Mouse (Mus musculus) MEL (cell line): ENCODE measurements around the gene St3gal2. TPM values are rescaled to one million over a fixed set of nuclear protein-coding genes. Genes with fewer than 3 reads are reported as not detected.

Experiments
- DNase-seq: peaks from one replicate; pipeline ENCODE4 v3.0.0; 2011; ENCODE audit warnings: low read depth, low spot score
- H3K27ac ChIP-seq: 2 replicates; pipeline ENCODE4 v1.5.1; 2012; ENCODE audit warnings: low read depth, mild to moderate bottlenecking, control low read depth, low read length, moderate library complexity; ENCODE audit not compliant: control insufficient read depth
- H3K27me3 ChIP-seq, 2 experiments: fragments of 150-350 bp in 1 of 2; sonication (generic) in 1 of 2; 2 replicates each; pipeline ENCODE4 v1.6.1; 2012; ENCODE audit warnings: low read length in 2 of 2, mild to moderate bottlenecking in 2 of 2, improper control_type of control experiment in 1 of 2, moderate library complexity in 1 of 2; ENCODE audit not compliant: insufficient read depth in 2 of 2, control insufficient read depth in 1 of 2
- H3K36me3 ChIP-seq, 2 experiments: 2 replicates each; pipeline ENCODE4 v1.6.1; 2012 to 2014; ENCODE audit warnings: low read length in 2 of 2, improper control_type of control experiment in 1 of 2, inconsistent platforms in 1 of 2, mild to moderate bottlenecking in 1 of 2; ENCODE audit not compliant: insufficient read depth in 2 of 2, control insufficient read depth in 1 of 2
- H3K4me1 ChIP-seq, 2 experiments: fragments of 150-350 bp in 1 of 2; sonication (generic) in 1 of 2; 2 replicates each; pipeline ENCODE4 v1.6.1; 2012; ENCODE audit warnings: low read length in 2 of 2, improper control_type of control experiment in 1 of 2, mild to moderate bottlenecking in 1 of 2; ENCODE audit not compliant: insufficient read depth in 2 of 2, control insufficient read depth in 1 of 2
- H3K4me3 ChIP-seq, 2 experiments: fragments of 150-350 bp in 1 of 2; sonication (generic) in 1 of 2; 2 replicates each; pipeline ENCODE4 v1.5.1; 2012; ENCODE audit warnings: low read depth in 2 of 2, low read length in 2 of 2, mild to moderate bottlenecking in 2 of 2, moderate library complexity in 2 of 2, control low read depth in 1 of 2, improper control_type of control experiment in 1 of 2; ENCODE audit not compliant: control insufficient read depth in 1 of 2, insufficient read depth in 1 of 2
- H3K79me2 ChIP-seq: 2 replicates; pipeline ENCODE4 v1.6.1; 2012; ENCODE audit warnings: mild to moderate bottlenecking, low read length, moderate library complexity; ENCODE audit not compliant: control insufficient read depth, poor library complexity, insufficient read depth
- H3K9ac ChIP-seq: 2 replicates; pipeline ENCODE4 v1.6.1; 2012; ENCODE audit warnings: low read depth, mild to moderate bottlenecking, control low read depth, low read length, moderate library complexity; ENCODE audit not compliant: control insufficient read depth, poor library complexity, severe bottlenecking
- H3K9me3 ChIP-seq: fragments of 150-350 bp; sonication (generic); replicated peaks from 2 replicates; pipeline ENCODE4 v1.6.1; 2012; ENCODE audit warnings: mild to moderate bottlenecking, low read length, improper control_type of control experiment, moderate library complexity; ENCODE audit not compliant: insufficient read depth
- CHD1 ChIP-seq: IDR thresholded peaks from 2 replicates; pipeline ENCODE4 v1.6.1; 2012; ENCODE audit warnings: low read depth, mild to moderate bottlenecking, inconsistent platforms, low read length, improper control_type of control experiment
- CTCF ChIP-seq, 3 experiments: IDR thresholded peaks in 2 of 3; conservative IDR thresholded peaks in 1 of 3; 2 replicates each; pipeline ENCODE4 v1.5.1; 2011 to 2012; ENCODE audit warnings: low read length in 3 of 3, low read depth in 2 of 3, mild to moderate bottlenecking in 2 of 3, improper control_type of control experiment in 1 of 3, inconsistent platforms in 1 of 3, mixed read lengths in 1 of 3, moderate library complexity in 1 of 3; ENCODE audit not compliant: control insufficient read depth in 1 of 3, insufficient read depth in 1 of 3, poor library complexity in 1 of 3, severe bottlenecking in 1 of 3
- E2F4 ChIP-seq: IDR thresholded peaks from 2 replicates; pipeline ENCODE4 v1.6.1; 2011; ENCODE audit warnings: low read depth, low read length, improper control_type of control experiment, borderline replicate concordance
- EP300 ChIP-seq, 2 experiments: IDR thresholded peaks; 2 replicates each; pipeline ENCODE4 v1.6.1; 2011; ENCODE audit warnings: improper control_type of control experiment in 2 of 2, low read length in 2 of 2, low read depth in 1 of 2, mild to moderate bottlenecking in 1 of 2
- GABPA ChIP-seq: IDR thresholded peaks from 2 replicates; pipeline ENCODE4 v1.6.1; 2012; ENCODE audit warnings: low read depth, mild to moderate bottlenecking, inconsistent platforms, low read length, improper control_type of control experiment, moderate library complexity
- HCFC1 ChIP-seq: IDR thresholded peaks from 2 replicates; pipeline ENCODE4 v1.6.1; 2012; ENCODE audit warnings: low read depth, mild to moderate bottlenecking, inconsistent platforms, low read length, improper control_type of control experiment, moderate library complexity
- JUND ChIP-seq: IDR thresholded peaks from 2 replicates; pipeline ENCODE4 v1.6.1; 2011; ENCODE audit warnings: low read depth, mild to moderate bottlenecking, improper control_type of control experiment, low read length
- KAT2A ChIP-seq: conservative IDR thresholded peaks from 2 replicates; pipeline ENCODE4 v1.6.1; 2012; ENCODE audit warnings: low read depth, low read length, improper control_type of control experiment, inconsistent platforms
- MEF2A ChIP-seq: IDR thresholded peaks from 2 replicates; pipeline ENCODE4 v1.6.1; 2014; ENCODE audit warnings: low read depth, mild to moderate bottlenecking, inconsistent platforms, low read length, improper control_type of control experiment; ENCODE audit not compliant: poor library complexity, insufficient replicate concordance, severe bottlenecking; ENCODE audit errors: extremely low read depth
- NELFE ChIP-seq: IDR thresholded peaks from 2 replicates; pipeline ENCODE4 v1.6.1; 2011; ENCODE audit warnings: low read depth, low read length, improper control_type of control experiment
- NRF1 ChIP-seq: IDR thresholded peaks from 2 replicates; pipeline ENCODE4 v1.6.1; 2014; ENCODE audit warnings: low read depth, mild to moderate bottlenecking, inconsistent platforms, low read length, improper control_type of control experiment, moderate library complexity; ENCODE audit not compliant: poor library complexity, insufficient read depth, severe bottlenecking
- POLR2A ChIP-seq, 2 experiments: IDR thresholded peaks; 2 replicates each; pipeline ENCODE4 v1.6.1; 2011 to 2012; ENCODE audit warnings: low read length in 2 of 2, mild to moderate bottlenecking in 2 of 2, control low read depth in 1 of 2, improper control_type of control experiment in 1 of 2, low read depth in 1 of 2, moderate library complexity in 1 of 2; ENCODE audit not compliant: control insufficient read depth in 1 of 2, insufficient read depth in 1 of 2, poor library complexity in 1 of 2
- POLR2AphosphoS2 ChIP-seq: IDR thresholded peaks from 2 replicates; pipeline ENCODE4 v1.6.1; 2011; ENCODE audit warnings: low read length, improper control_type of control experiment
- SIN3A ChIP-seq: IDR thresholded peaks from 2 replicates; pipeline ENCODE4 v1.6.1; 2012; ENCODE audit warnings: low read length, improper control_type of control experiment, inconsistent platforms
- TAL1 ChIP-seq: IDR thresholded peaks from 2 replicates; pipeline ENCODE4 v1.6.1; 2012; ENCODE audit warnings: mild to moderate bottlenecking, inconsistent platforms, low read length, moderate library complexity, mixed read lengths
- TBP ChIP-seq: IDR thresholded peaks from 2 replicates; pipeline ENCODE4 v1.8.0; 2011; ENCODE audit warnings: low read depth, low read length, improper control_type of control experiment
- TCF12 ChIP-seq: IDR thresholded peaks from 2 replicates; pipeline ENCODE4 v1.6.1; 2014; ENCODE audit warnings: low read depth, mild to moderate bottlenecking, inconsistent platforms, low read length, improper control_type of control experiment, moderate library complexity
- UBTF ChIP-seq: IDR thresholded peaks from 2 replicates; pipeline ENCODE4 v1.6.1; 2012; ENCODE audit warnings: low read depth, mild to moderate bottlenecking, inconsistent platforms, low read length, improper control_type of control experiment, moderate library complexity, borderline replicate concordance; ENCODE audit not compliant: insufficient read depth
- USF2 ChIP-seq, 2 experiments: IDR thresholded peaks; 2 replicates each; pipeline ENCODE4 v1.6.1; 2011 to 2012; ENCODE audit warnings: improper control_type of control experiment in 2 of 2, low read length in 2 of 2, borderline replicate concordance in 1 of 2, inconsistent platforms in 1 of 2, low read depth in 1 of 2, mild to moderate bottlenecking in 1 of 2; ENCODE audit not compliant: insufficient read depth in 1 of 2
- ZC3H11A ChIP-seq: IDR thresholded peaks from 2 replicates; pipeline ENCODE4 v1.6.1; 2012; ENCODE audit warnings: low read depth, mild to moderate bottlenecking, inconsistent platforms, low read length, improper control_type of control experiment
- ZKSCAN1 ChIP-seq: IDR thresholded peaks from 2 replicates; pipeline ENCODE4 v1.6.1; 2012; ENCODE audit warnings: low read depth, mild to moderate bottlenecking, inconsistent platforms, low read length, improper control_type of control experiment, moderate library complexity
- polyA plus RNA-seq, 2 experiments: library from polyadenylated mRNA; stranded (reverse) in 1 of 2; unstranded in 1 of 2; fragments of >175 nt in 1 of 2; fragments of >200 nt in 1 of 2; gene quantifications; 2 replicates each; pipeline versions ENCODE4 v1.2.1 to v1.2.4; 2012; ENCODE audit warnings: low replicate concordance in 2 of 2, low read depth in 1 of 2; ENCODE audit not compliant: insufficient read length in 2 of 2, insufficient read depth in 1 of 2, missing spikeins in 1 of 2
- total RNA-seq: library from RNA; depleted of rRNA; stranded (reverse); fragments of 300-350 nt; gene quantifications from 2 replicates; pipeline ENCODE4 v1.2.3, GENCODE M21; 2012

Gene St3gal2
- total and polyA plus RNA-seq, 3 experiments = 5.2 to 18.0 TPM; not detected in 1

DNA sequence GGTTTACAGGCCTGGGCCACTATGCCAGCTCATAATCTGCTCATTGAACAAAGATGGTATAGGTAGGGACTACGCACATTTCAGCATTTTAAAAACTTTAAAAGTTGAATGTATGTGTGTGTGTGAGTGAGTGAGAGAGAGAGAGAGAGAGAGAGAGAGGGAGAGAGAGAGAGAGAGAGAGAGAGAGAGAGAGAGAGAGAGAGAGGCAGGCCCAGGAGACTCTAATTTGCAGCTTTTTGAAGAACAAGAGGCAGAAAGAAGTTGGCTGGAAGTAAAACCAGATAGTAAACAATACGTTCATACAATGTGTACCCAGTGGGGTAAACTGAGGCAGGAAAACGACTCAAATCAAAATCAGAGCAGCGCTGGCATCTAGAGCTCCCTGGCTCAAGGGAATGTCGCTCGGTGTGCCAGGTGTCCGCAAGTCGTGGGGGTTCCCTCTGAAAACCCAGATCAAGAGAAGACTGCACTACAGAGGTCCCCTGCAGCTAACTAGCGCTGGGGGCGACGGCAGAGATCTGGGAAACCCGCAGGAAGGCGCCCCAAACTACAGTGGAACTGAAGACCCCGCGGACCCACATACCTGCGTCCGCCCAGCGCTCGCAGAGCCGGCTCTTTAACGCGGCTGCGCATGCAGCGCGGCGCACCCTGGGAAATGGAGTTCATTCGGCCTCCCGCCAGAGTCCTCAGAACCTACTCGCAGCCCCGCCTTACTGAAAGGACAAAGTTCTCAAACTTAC lies 17.7 kb upstream of the St3gal2 start, which contains the start of gene Fuk:
Fuk (minus strand) TSS at position 650 of the 740 bp plus-strand sequence.
- H3K27me3 ChIP-seq = no peaks in the 10 kb centered on the region
- TF ChIP-seq POLR2AphosphoS2 = no peak
- peak; percentile 47; the same call in 1 of the 2 replicates for TF ChIP-seq TBP
- peak; percentile 40 to 68; a peak in 1 of 4 replicates for TF ChIP-seq POLR2A (IDR thresholded peaks at IDR 0.05; ENCODE audit: control insufficient read depth in 1 of 2, insufficient read depth in 1 of 2, low read depth in 1 of 2, low read length in 2 of 2, poor library complexity in 1 of 2)
- TF ChIP-seq HCFC1 = peak; percentile 99
- TF ChIP-seq E2F4 = no peak
- peak; percentile 90 for TF ChIP-seq NRF1
- peak; percentile 79; the same call in 1 of the 2 replicates for TF ChIP-seq KAT2A
- TF ChIP-seq NELFE = peak; percentile 56; the same call in 1 of the 2 replicates
- TF ChIP-seq SIN3A = peak; percentile 40; the same call in 1 of the 2 replicates
- peak; percentile 94 for TF ChIP-seq JUND
- H3K36me3 ChIP-seq = peaks cover 0 to 6% of the 10 kb centered on the region in 2 experiments; a peak in 2 of 4 replicates
- peak within 1 kb of the TSS; percentile 87 to 97 for H3K4me3 ChIP-seq
- H3K9ac ChIP-seq = peak within 1 kb of the TSS; percentile 92
- peaks cover 3 to 10% of the 10 kb centered on the region in 2 experiments; a peak in 3 of 4 replicates for H3K4me1 ChIP-seq
- no peak within 1 kb of the TSS for H3K27ac ChIP-seq
- DNase-seq = peak; percentile 89
- no peaks in the 10 kb centered on the region for H3K9me3 ChIP-seq
- no peaks in the 10 kb centered on the region; the same call in 1 of the 2 replicates for H3K79me2 ChIP-seq

GRCm38 (mm10) chr8:110902579-110902965 lies 17.1 kb upstream of the St3gal2 start:
- no peaks in the 10 kb centered on the region for H3K27me3 ChIP-seq
- H3K4me1 ChIP-seq = peaks cover 3 to 10% of the 10 kb centered on the region in 2 experiments; a peak in 3 of 4 replicates
- H3K9ac ChIP-seq = peak overlapping the region; percentile 45
- no peak overlapping the region for H3K27ac ChIP-seq
- no peak for TF ChIP-seq POLR2AphosphoS2
- TF ChIP-seq CTCF (IDR thresholded peaks at IDR 0.05 in 2 of 3, conservative IDR thresholded peaks at IDR 0.05 in 1 of 3; ENCODE audit: control insufficient read depth in 1 of 3, insufficient read depth in 1 of 3, low read depth in 2 of 3, low read length in 3 of 3, poor library complexity in 1 of 3, severe bottlenecking in 1 of 3) = 0 out of 6 replicates have a peak, but pooled peaks of 1 of the 3 experiments have one; percentile 6
- TF ChIP-seq ZC3H11A = 0 out of 2 replicates have a peak, but pooled peaks have one; percentile 4
- no peaks in the 10 kb centered on the region; the same call in 1 of the 2 replicates for H3K79me2 ChIP-seq
- no peak for DNase-seq
- H3K9me3 ChIP-seq = no peaks in the 10 kb centered on the region
- peak overlapping the region; percentile 87 to 97 for H3K4me3 ChIP-seq
- peaks cover 0 to 6% of the 10 kb centered on the region in 2 experiments; a peak in 2 of 4 replicates for H3K36me3 ChIP-seq

DNA sequence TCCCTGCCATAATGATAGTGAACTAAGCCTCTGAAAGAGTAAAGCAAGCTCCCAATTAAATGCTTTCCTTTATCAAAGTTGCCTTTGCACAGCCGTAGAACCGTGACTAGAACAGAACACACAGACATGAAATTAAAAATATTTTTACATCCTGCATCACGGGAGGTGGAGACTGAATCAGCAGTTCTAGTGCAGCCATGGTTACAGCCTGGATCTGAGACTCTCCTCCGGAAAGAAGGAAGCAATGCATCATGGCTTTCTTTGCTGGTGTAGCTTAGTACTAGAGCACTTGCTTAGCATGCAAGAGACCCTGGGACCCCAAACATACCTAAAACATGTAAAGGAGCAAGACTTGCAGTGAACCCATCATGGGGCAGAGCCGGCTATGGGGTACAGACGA lies 14.3 kb upstream of the St3gal2 start:
- no peak overlapping the region for H3K9ac ChIP-seq
- H3K27me3 ChIP-seq = no peaks in the 10 kb centered on the region
- H3K27ac ChIP-seq = no peak overlapping the region
- no peak overlapping the region for H3K4me3 ChIP-seq
- no peaks in the 10 kb centered on the region; the same call in 1 of the 2 replicates for H3K79me2 ChIP-seq
- no peaks in the 10 kb centered on the region for H3K9me3 ChIP-seq
- DNase-seq = no peak
- peaks cover 3 to 10% of the 10 kb centered on the region in 2 experiments; a peak in 3 of 4 replicates for H3K4me1 ChIP-seq
- H3K36me3 ChIP-seq = peaks cover 0 to 6% of the 10 kb centered on the region in 2 experiments; a peak in 2 of 4 replicates
- TF ChIP-seq GABPA (no peak), JUND (no peak), USF2 (IDR thresholded peaks at IDR 0.05; ENCODE audit: borderline replicate concordance in 1 of 2, insufficient read depth in 1 of 2, low read depth in 1 of 2, low read length in 2 of 2) (no peak), CHD1 (no peak), UBTF (no peak), EP300 (IDR thresholded peaks at IDR 0.05; ENCODE audit: low read depth in 1 of 2, low read length in 2 of 2) (no peak), TCF12 (no peak), NELFE (no peak), ZKSCAN1 (no peak), TAL1 (no peak), SIN3A (no peak), MEF2A (no peak)
